Mouse (Mus musculus) heart, embryonic 15.5 days (tissue): ENCODE data around the gene Tm6sf2. TPM values are rescaled to one million over a fixed set of nuclear protein-coding genes. Genes with fewer than 3 reads are reported as not detected.
A peak's percentile ranks its signal among the peaks of the same experiment; 100 is the strongest.
"Not testable (repeated sequence)": the region's sequence is repeated elsewhere in the genome, so short reads cannot be mapped to it uniquely, and the experiment has no call there.

Experiments
- ATAC-seq: fragments of 200-750 bp; cut with Nextera tagmentation; replicated peaks from 2 replicates; pipeline ENCODE4 v1.8.0; 2017; ENCODE audit warnings: low read depth, moderate TSS enrichment; ENCODE audit not compliant: insufficient number of reproducible peaks, insufficient read depth, low FRiP score
- H3K27ac ChIP-seq: fragments of 300-500 bp; sonication (generic); 2 replicates; pipeline ENCODE4 v1.5.1; 2015; ENCODE audit warnings: mild to moderate bottlenecking, inconsistent platforms
- H3K27me3 ChIP-seq: fragments of 300-500 bp; sonication (generic); 2 replicates; pipeline ENCODE4 v1.6.1; 2015; ENCODE audit warnings: inconsistent platforms
- H3K36me3 ChIP-seq: fragments of 300-500 bp; sonication (generic); 2 replicates; pipeline ENCODE4 v1.6.1; 2015; ENCODE audit warnings: mild to moderate bottlenecking, inconsistent platforms
- H3K4me1 ChIP-seq: fragments of 300-500 bp; sonication (generic); replicated peaks from 2 replicates; pipeline ENCODE4 v1.6.1; 2015; ENCODE audit warnings: inconsistent platforms
- H3K4me2 ChIP-seq: fragments of 300-500 bp; sonication (generic); 2 replicates; pipeline ENCODE4 v1.6.1; 2015; ENCODE audit warnings: inconsistent platforms, mild to moderate bottlenecking, moderate library complexity
- H3K4me3 ChIP-seq: fragments of 300-500 bp; sonication (generic); 2 replicates; pipeline ENCODE4 v1.5.1; 2015; ENCODE audit warnings: mild to moderate bottlenecking, inconsistent platforms
- H3K9ac ChIP-seq: fragments of 300-500 bp; sonication (generic); 2 replicates; pipeline ENCODE4 v1.6.1; 2015; ENCODE audit warnings: mild to moderate bottlenecking, inconsistent platforms
- H3K9me3 ChIP-seq: fragments of 300-500 bp; sonication (generic); replicated peaks from 2 replicates; pipeline ENCODE4 v1.6.1; 2016; ENCODE audit warnings: inconsistent platforms
- WGBS: fragments of 180-500 bp; shearing (Covaris S2); methylation state at CpG from one replicate; pipeline ENCODE4 v1.1.7; 2015; ENCODE audit warnings: mixed read lengths; 5-methylcytosine and 5-hydroxymethylcytosine counted together
- polyA plus RNA-seq: library from polyadenylated mRNA; unstranded; fragments of >200 nt; fragmentation: Nextera tagmentation; extraction: Ambion mirVana; gene quantifications from 2 replicates; pipeline ENCODE4 v1.2.1, GENCODE M21; 2015

Gene Tm6sf2
- polyA plus RNA-seq: 0.60 and 1.0 TPM in 2 replicates

GRCm38 (mm10) chr8:70072441-70073069 is at the start of gene Tm6sf2:
Gene Tm6sf2, plus strand, starts transcription at chr8:70072924.
- Histone ChIP-seq H3K9me3 (no peaks in the 10 kb centered on the region), H3K9ac (peak within 1 kb of the TSS; percentile 36; the same call in 1 of the 2 replicates)

GRCm38 (mm10) chr8:70023596-70023995 is 49.1 kb upstream of the Tm6sf2 start:
- ATAC-seq: no peak
- Histone ChIP-seq H3K27me3 (no peaks in the 10 kb centered on the region), H3K9me3 (no peaks in the 10 kb centered on the region), H3K36me3 (peaks cover 97% of the 10 kb centered on the region), H3K4me2 (no peak overlapping the region), H3K4me1 (no peaks in the 10 kb centered on the region), H3K27ac (no peak overlapping the region), H3K9ac (no peak overlapping the region), H3K4me3 (no peak overlapping the region)
- 81% methylated on average over 8 of the region's 8 CpGs for WGBS

More at GRCm38 (mm10) chr8:70072441-70073069, at the start of gene Tm6sf2:
- Histone ChIP-seq H3K4me1 (peaks cover 14% of the 10 kb centered on the region), H3K4me3 (peak within 1 kb of the TSS; percentile 40), H3K36me3 (peaks cover 29% of the 10 kb centered on the region), H3K4me2 (peak within 1 kb of the TSS; percentile 79), H3K27ac (peak within 1 kb of the TSS; percentile 31), H3K27me3 (no peaks in the 10 kb centered on the region)
- 12% methylated on average over 23 of the region's 27 CpGs for WGBS
- ATAC-seq: peak; percentile 72

- H3K9ac ChIP-seq: no peak overlapping the region
- no peak overlapping the region for H3K4me2 ChIP-seq
- no peak overlapping the region for H3K27ac ChIP-seq
- H3K4me3 ChIP-seq: no peak overlapping the region
- H3K27me3 ChIP-seq: no peaks in the 10 kb centered on the region
- peaks cover 11% of the 10 kb centered on the region; the same call in 1 of the 2 replicates for H3K4me1 ChIP-seq
- ATAC-seq: no peak
- 95% methylated on average over 2 of the region's 2 CpGs for WGBS
- peaks cover 95% of the 10 kb centered on the region for H3K36me3 ChIP-seq
- H3K9me3 ChIP-seq: no peaks in the 10 kb centered on the region
Observed at GRCm38 (mm10) chr8:70026151-70026550, 46.6 kb upstream of the Tm6sf2 start.

- Histone ChIP-seq H3K4me3 (no peak overlapping the region), H3K4me2 (no peak overlapping the region), H3K9me3 (no peaks in the 10 kb centered on the region), H3K4me1 (peaks cover 11% of the 10 kb centered on the region; the same call in 1 of the 2 replicates), H3K27me3 (no peaks in the 10 kb centered on the region), H3K27ac (0 out of 2 replicates have a peak overlapping the region, but pooled peaks have one; percentile 13), H3K9ac (no peak overlapping the region), H3K36me3 (peaks cover 59% of the 10 kb centered on the region)
- ATAC-seq: peak; percentile 28; the same call in 1 of the 2 replicates
- WGBS: 63% methylated on average over 1 of the region's 1 CpGs
Observed at GRCm38 (mm10) chr8:70030255-70030654, 42.5 kb upstream of the Tm6sf2 start.

GRCm38 (mm10) chr8:70037994-70038393 is 34.7 kb upstream of the Tm6sf2 start:
- Histone ChIP-seq H3K4me3 (no peak overlapping the region), H3K9me3 (no peaks in the 10 kb centered on the region), H3K27ac (no peak overlapping the region), H3K36me3 (no peaks in the 10 kb centered on the region), H3K27me3 (no peaks in the 10 kb centered on the region), H3K4me2 (no peak overlapping the region), H3K9ac (no peak overlapping the region), H3K4me1 (peaks cover 20% of the 10 kb centered on the region)
- 90% methylated on average over 1 of the region's 1 CpGs for WGBS
- ATAC-seq: no peak

- peaks cover 36% of the 10 kb centered on the region for H3K4me1 ChIP-seq
- no peaks in the 10 kb centered on the region for H3K27me3 ChIP-seq
- no peaks in the 10 kb centered on the region for H3K9me3 ChIP-seq
- 1% methylated on average over 47 of the region's 47 CpGs for WGBS
- H3K9ac ChIP-seq: peak overlapping the region; percentile 94
- H3K27ac ChIP-seq: peak overlapping the region; percentile 77
- ATAC-seq: peak; percentile 36
- peak overlapping the region; percentile 84 for H3K4me2 ChIP-seq
- peak overlapping the region; percentile 93 for H3K4me3 ChIP-seq
- no peaks in the 10 kb centered on the region for H3K36me3 ChIP-seq
Observed at GRCm38 (mm10) chr8:70041885-70042546, 30.7 kb upstream of the Tm6sf2 start.

- WGBS: under 1% methylated on average over 65 of the region's 65 CpGs
- peak within 1 kb of the TSS; percentile 84 for H3K4me2 ChIP-seq
- peak within 1 kb of the TSS; percentile 93 for H3K4me3 ChIP-seq
- no peaks in the 10 kb centered on the region for H3K9me3 ChIP-seq
- H3K4me1 ChIP-seq: peaks cover 38% of the 10 kb centered on the region
- no peaks in the 10 kb centered on the region for H3K36me3 ChIP-seq
- ATAC-seq: peak; percentile 93
- H3K9ac ChIP-seq: peak within 1 kb of the TSS; percentile 94
- no peaks in the 10 kb centered on the region for H3K27me3 ChIP-seq
- H3K27ac ChIP-seq: peak within 1 kb of the TSS; percentile 77
Observed at GRCm38 (mm10) chr8:70042583-70043455, 29.9 kb upstream of the Tm6sf2 start, which contains the start of the genes Mau2 and Sugp1. Gene Mau2, minus strand, starts transcription at chr8:70042734. Gene Sugp1, plus strand, starts transcription at chr8:70042813.

- no peak overlapping the region for H3K27ac ChIP-seq
- peak overlapping the region; percentile 79 for H3K4me2 ChIP-seq
- H3K9me3 ChIP-seq: no peaks in the 10 kb centered on the region
- peaks cover 6% of the 10 kb centered on the region; the same call in 1 of the 2 replicates for H3K36me3 ChIP-seq
- no peak for ATAC-seq
- no peaks in the 10 kb centered on the region for H3K27me3 ChIP-seq
- H3K4me3 ChIP-seq: no peak overlapping the region
- peaks cover 38% of the 10 kb centered on the region for H3K4me1 ChIP-seq
- WGBS: 88% methylated on average over 5 of the region's 5 CpGs
- H3K9ac ChIP-seq: no peak overlapping the region
Observed at GRCm38 (mm10) chr8:70043996-70044395, 28.7 kb upstream of the Tm6sf2 start.

GRCm38 (mm10) chr8:70049662-70050061 is 23.1 kb upstream of the Tm6sf2 start:
- ATAC-seq: no peak
- peaks cover 51% of the 10 kb centered on the region for H3K36me3 ChIP-seq
- no peaks in the 10 kb centered on the region for H3K9me3 ChIP-seq
- no peaks in the 10 kb centered on the region for H3K27me3 ChIP-seq
- no peak overlapping the region for H3K4me3 ChIP-seq
- no peak overlapping the region for H3K4me2 ChIP-seq
- H3K9ac ChIP-seq: no peak overlapping the region
- H3K27ac ChIP-seq: no peak overlapping the region
- H3K4me1 ChIP-seq: 0 out of 2 replicates have a peak, but pooled peaks cover 3% of the 10 kb centered on the region

GRCm38 (mm10) chr8:70050434-70050833 is 22.3 kb upstream of the Tm6sf2 start:
- H3K4me3 ChIP-seq, H3K27me3 ChIP-seq, H3K9ac ChIP-seq, ATAC-seq, H3K4me1 ChIP-seq, H3K27ac ChIP-seq, H3K9me3 ChIP-seq, H3K4me2 ChIP-seq: not testable (repeated sequence)
- 88% methylated on average over 5 of the region's 5 CpGs for WGBS
- peaks cover 57% of the 10 kb centered on the region for H3K36me3 ChIP-seq

GRCm38 (mm10) chr8:70057721-70058120 is 15.0 kb upstream of the Tm6sf2 start:
- no peak for ATAC-seq
- Histone ChIP-seq H3K27ac (no peak overlapping the region), H3K4me2 (no peak overlapping the region), H3K27me3 (no peaks in the 10 kb centered on the region), H3K4me3 (no peak overlapping the region), H3K36me3 (peaks cover 84% of the 10 kb centered on the region), H3K9ac (no peak overlapping the region), H3K9me3 (no peaks in the 10 kb centered on the region), H3K4me1 (no peaks in the 10 kb centered on the region)
- WGBS: 72% methylated on average over 1 of the region's 1 CpGs
